Mouse (Mus musculus): ENCODE measurements around the gene Fam19a2. TPM values are rescaled to one million over a fixed set of nuclear protein-coding genes. Genes with fewer than 3 reads are reported as not detected.
A peak's percentile ranks its signal among the peaks of the same experiment; 100 is the strongest.

Gene Fam19a2
- polyA plus RNA-seq, 1 experiment = not detected

GRCm38 (mm10) chr10:123264461-123265191, 830 bp downstream of the Fam19a2 start:
- WGBS = 1% methylated on average over 84 of the region's 84 CpGs
- Histone ChIP-seq H3K27ac (ENCODE audit: insufficient read depth, low read depth, low read length) (no peak overlapping the region), H3K4me3 (ENCODE audit: low read depth, low read length) (peak overlapping the region; percentile 36), H3K36me3 (ENCODE audit: control insufficient read depth, insufficient read depth, low read length) (no peaks in the 10 kb centered on the region), H3K4me1 (ENCODE audit: control insufficient read depth, insufficient read depth, insufficient read length, low read length) (peaks cover 11% of the 10 kb centered on the region), H3K27me3 (ENCODE audit: control insufficient read depth, insufficient read depth, low read length) (peaks cover 26% of the 10 kb centered on the region)
- TF ChIP-seq CTCF (IDR thresholded peaks at IDR 0.05; ENCODE audit: extremely low read depth, insufficient read length, insufficient replicate concordance, low read depth, low read length) (no peak), POLR2A (IDR thresholded peaks at IDR 0.05; ENCODE audit: low read depth, low read length) (no peak)

GRCm38 (mm10) chr10:123265241-123265790, 1.5 kb downstream of the Fam19a2 start:
- Histone ChIP-seq H3K27me3 (ENCODE audit: control insufficient read depth, insufficient read depth, low read length) (peaks cover 26% of the 10 kb centered on the region), H3K4me3 (ENCODE audit: low read depth, low read length) (peak overlapping the region; percentile 36; the same call in 1 of the 2 replicates), H3K4me1 (ENCODE audit: control insufficient read depth, insufficient read depth, insufficient read length, low read length) (peaks cover 11% of the 10 kb centered on the region), H3K36me3 (ENCODE audit: control insufficient read depth, insufficient read depth, low read length) (no peaks in the 10 kb centered on the region), H3K27ac (ENCODE audit: insufficient read depth, low read depth, low read length) (no peak overlapping the region)
- 3% methylated on average over 50 of the region's 50 CpGs for WGBS
- TF ChIP-seq CTCF (IDR thresholded peaks at IDR 0.05; ENCODE audit: extremely low read depth, insufficient read length, insufficient replicate concordance, low read depth, low read length) (no peak), POLR2A (IDR thresholded peaks at IDR 0.05; ENCODE audit: low read depth, low read length) (no peak)

DNA sequence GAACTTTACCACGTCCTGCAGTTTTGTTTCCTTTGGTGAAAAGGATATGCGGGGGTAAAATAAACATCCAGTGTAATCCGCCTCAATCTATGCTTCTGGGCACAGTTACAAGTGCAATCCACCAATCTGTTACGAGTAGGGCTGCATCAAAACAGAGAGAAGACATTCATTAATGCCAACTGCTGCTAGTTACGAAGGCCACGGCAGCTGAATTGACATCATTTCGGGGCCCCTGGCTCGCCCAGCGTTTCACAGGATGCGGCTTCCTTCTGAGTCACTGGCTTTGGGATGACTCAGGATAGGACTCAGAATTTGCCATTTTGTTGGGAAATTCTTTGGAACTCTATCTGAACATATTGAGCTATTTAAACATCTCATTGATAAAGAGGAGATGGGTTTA, 4.8 kb downstream of the Fam19a2 start:
- peaks cover 11% of the 10 kb centered on the region for H3K4me1 ChIP-seq (ENCODE audit: control insufficient read depth, insufficient read depth, insufficient read length, low read length)
- TF ChIP-seq POLR2A (IDR thresholded peaks at IDR 0.05; ENCODE audit: low read depth, low read length) (no peak), CTCF (IDR thresholded peaks at IDR 0.05; ENCODE audit: extremely low read depth, insufficient read length, insufficient replicate concordance, low read depth, low read length) (no peak)
- H3K36me3 ChIP-seq (ENCODE audit: control insufficient read depth, insufficient read depth, low read length) = no peaks in the 10 kb centered on the region
- no peak overlapping the region for H3K4me3 ChIP-seq (ENCODE audit: low read depth, low read length)
- no peak overlapping the region for H3K27ac ChIP-seq (ENCODE audit: insufficient read depth, low read depth, low read length)
- 70% methylated on average over 10 of the region's 10 CpGs for WGBS
- peaks cover 26% of the 10 kb centered on the region for H3K27me3 ChIP-seq (ENCODE audit: control insufficient read depth, insufficient read depth, low read length)

DNA sequence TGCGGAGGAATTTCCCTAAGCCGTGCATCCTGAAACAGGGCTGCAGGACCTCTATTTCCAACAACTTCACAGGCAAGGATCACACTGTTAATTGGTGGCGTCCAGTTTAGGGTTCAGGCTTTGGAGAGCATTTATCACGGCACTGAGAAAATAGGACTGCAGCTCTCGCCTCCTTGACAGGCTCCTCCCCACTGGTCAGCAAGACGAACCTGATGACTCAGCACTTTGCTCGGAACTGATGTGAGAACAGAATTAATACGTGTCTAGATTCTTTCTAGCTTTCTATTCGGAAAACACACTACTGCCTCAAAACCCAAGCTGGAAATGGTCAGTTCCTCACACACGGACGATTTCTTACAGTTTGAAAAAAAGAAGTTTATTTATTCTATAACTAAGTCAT, 10.8 kb downstream of the Fam19a2 start:
- no peak overlapping the region for H3K4me3 ChIP-seq (ENCODE audit: low read depth, low read length)
- no peaks in the 10 kb centered on the region for H3K4me1 ChIP-seq (ENCODE audit: control insufficient read depth, insufficient read depth, insufficient read length, low read length)
- no peak overlapping the region for H3K27ac ChIP-seq (ENCODE audit: insufficient read depth, low read depth, low read length)
- WGBS = 61% methylated on average over 11 of the region's 11 CpGs
- TF ChIP-seq CTCF (IDR thresholded peaks at IDR 0.05; ENCODE audit: extremely low read depth, insufficient read length, insufficient replicate concordance, low read depth, low read length) (no peak), POLR2A (IDR thresholded peaks at IDR 0.05; ENCODE audit: low read depth, low read length) (no peak)
- H3K36me3 ChIP-seq (ENCODE audit: control insufficient read depth, insufficient read depth, low read length) = no peaks in the 10 kb centered on the region
- H3K27me3 ChIP-seq (ENCODE audit: control insufficient read depth, insufficient read depth, low read length) = no peaks in the 10 kb centered on the region

GRCm38 (mm10) chr10:123307300-123307699, 43.5 kb downstream of the Fam19a2 start:
- H3K4me3 ChIP-seq (ENCODE audit: low read depth, low read length) = no peak overlapping the region
- H3K36me3 ChIP-seq (ENCODE audit: control insufficient read depth, insufficient read depth, low read length) = no peaks in the 10 kb centered on the region
- H3K27me3 ChIP-seq (ENCODE audit: control insufficient read depth, insufficient read depth, low read length) = no peaks in the 10 kb centered on the region
- no peaks in the 10 kb centered on the region for H3K4me1 ChIP-seq (ENCODE audit: control insufficient read depth, insufficient read depth, insufficient read length, low read length)
- no peak overlapping the region for H3K27ac ChIP-seq (ENCODE audit: insufficient read depth, low read depth, low read length)
- no peak for TF ChIP-seq POLR2A (IDR thresholded peaks at IDR 0.05; ENCODE audit: low read depth, low read length)
- no peak for TF ChIP-seq CTCF (IDR thresholded peaks at IDR 0.05; ENCODE audit: extremely low read depth, insufficient read length, insufficient replicate concordance, low read depth, low read length)

DNA sequence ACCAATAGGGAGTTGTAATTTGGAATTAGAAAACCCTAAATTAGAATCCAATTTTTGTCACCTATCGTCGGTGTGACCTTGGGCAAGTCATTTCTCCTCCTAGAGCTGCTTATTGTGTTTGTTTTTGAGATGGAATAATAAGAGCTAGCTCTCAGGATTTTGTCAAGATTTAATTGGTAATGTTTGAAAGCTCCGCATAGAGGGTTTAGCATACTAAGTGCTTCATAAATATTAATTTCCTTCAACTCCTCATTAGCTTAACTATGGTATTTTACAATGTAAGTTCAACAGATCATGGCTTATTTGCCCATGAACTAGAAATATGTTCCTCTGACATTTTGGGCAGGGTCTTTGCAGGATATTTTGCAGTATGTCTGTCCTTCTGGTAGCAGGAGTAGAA, 62.5 kb downstream of the Fam19a2 start:
- WGBS = 89% methylated on average over 3 of the region's 3 CpGs
- Histone ChIP-seq H3K27me3 (ENCODE audit: control insufficient read depth, insufficient read depth, low read length) (no peaks in the 10 kb centered on the region), H3K4me1 (ENCODE audit: control insufficient read depth, insufficient read depth, insufficient read length, low read length) (no peaks in the 10 kb centered on the region), H3K36me3 (ENCODE audit: control insufficient read depth, insufficient read depth, low read length) (no peaks in the 10 kb centered on the region), H3K27ac (ENCODE audit: insufficient read depth, low read depth, low read length) (no peak overlapping the region), H3K4me3 (ENCODE audit: low read depth, low read length) (no peak overlapping the region)
- TF ChIP-seq POLR2A (IDR thresholded peaks at IDR 0.05; ENCODE audit: low read depth, low read length) (no peak), CTCF (IDR thresholded peaks at IDR 0.05; ENCODE audit: extremely low read depth, insufficient read length, insufficient replicate concordance, low read depth, low read length) (no peak)

DNA sequence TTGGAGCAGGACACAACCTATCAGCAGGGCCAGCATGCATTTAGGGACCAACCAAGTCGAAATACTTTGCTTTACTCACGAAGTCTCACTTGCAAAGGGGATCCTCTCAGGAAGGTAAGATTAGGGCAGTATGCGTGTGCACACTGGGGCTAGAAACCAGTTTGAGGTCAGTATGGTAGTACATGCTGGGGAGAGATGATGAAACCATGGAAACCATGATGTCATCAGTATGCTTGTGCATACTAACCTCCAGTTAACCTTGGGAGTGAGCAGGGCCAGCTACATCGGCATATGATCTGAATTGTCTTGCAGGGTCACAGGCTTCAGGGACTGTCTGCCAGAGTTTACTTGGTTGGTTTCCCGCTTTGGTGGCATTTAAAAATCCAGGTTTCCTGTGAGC, 77.5 kb downstream of the Fam19a2 start:
- Histone ChIP-seq H3K27me3 (ENCODE audit: control insufficient read depth, insufficient read depth, low read length) (no peaks in the 10 kb centered on the region), H3K36me3 (ENCODE audit: control insufficient read depth, insufficient read depth, low read length) (no peaks in the 10 kb centered on the region), H3K4me1 (ENCODE audit: control insufficient read depth, insufficient read depth, insufficient read length, low read length) (no peaks in the 10 kb centered on the region), H3K27ac (ENCODE audit: insufficient read depth, low read depth, low read length) (no peak overlapping the region), H3K4me3 (ENCODE audit: low read depth, low read length) (no peak overlapping the region)
- 53% methylated on average over 5 of the region's 5 CpGs for whole genome bisulfite sequencing
- TF ChIP-seq CTCF (IDR thresholded peaks at IDR 0.05; ENCODE audit: extremely low read depth, insufficient read length, insufficient replicate concordance, low read depth, low read length) (no peak), POLR2A (IDR thresholded peaks at IDR 0.05; ENCODE audit: low read depth, low read length) (no peak)

Data from small intestine, adult 2 months (tissue).